Mouse (Mus musculus) G1E (cell line): ENCODE measurements around the gene Slc25a47.

ENCODE experiments used
- CTCF ChIP-seq: IDR thresholded peaks from 2 replicates; pipeline ENCODE4 v1.5.1; 2012; ENCODE audit warnings: low read depth, low read length, inconsistent platforms, mixed read lengths
- GATA1 ChIP-seq: IDR thresholded peaks from 2 replicates; pipeline ENCODE4 v1.6.1; 2012; ENCODE audit warnings: borderline replicate concordance, low read length, inconsistent platforms, mixed read lengths
- GATA2 ChIP-seq: IDR thresholded peaks from 2 replicates; pipeline ENCODE4 v1.6.1; 2012; ENCODE audit warnings: low read depth, low read length, inconsistent platforms, borderline replicate concordance

DNA sequence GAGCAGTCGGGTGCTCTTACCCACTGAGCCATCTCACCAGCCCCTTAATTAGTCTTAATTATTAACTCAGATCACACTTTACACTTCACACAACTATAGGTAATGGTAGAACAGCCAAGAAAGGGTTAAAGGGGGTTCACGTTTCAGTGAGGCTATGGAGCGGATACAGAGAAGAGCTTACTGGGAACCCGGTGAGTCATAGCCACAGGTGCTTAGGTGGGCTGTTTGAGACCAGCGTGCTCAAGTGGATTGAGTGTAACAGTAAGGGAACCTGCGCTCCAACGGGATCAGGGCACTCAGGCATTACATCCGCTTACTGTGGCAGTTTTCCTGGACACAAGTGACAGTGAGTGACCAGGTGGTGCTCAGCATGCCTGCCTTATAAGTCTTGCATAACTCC, 12.8 kb upstream of the Slc25a47 start:
- no peak for TF ChIP-seq GATA1
- TF ChIP-seq CTCF = no peak
- TF ChIP-seq GATA2 = no peak
